Mouse (Mus musculus) myocyte (in vitro differentiated cells): Measurements from ENCODE around the gene Gsto1. TPM values are rescaled to one million over a fixed set of nuclear protein-coding genes. Genes with fewer than 3 reads are reported as not detected.

Source experiments
- H3K27me3 ChIP-seq: one replicate; pipeline ENCODE4 v1.6.1; 2011; ENCODE audit not compliant: control insufficient read depth, insufficient read depth, insufficient read length
- H3K36me3 ChIP-seq: one replicate; pipeline ENCODE4 v1.6.1; 2011; ENCODE audit not compliant: control insufficient read depth, insufficient read depth
- H3K4me2 ChIP-seq: one replicate; pipeline ENCODE4 v1.6.1; 2011; ENCODE audit warnings: low read depth, control low read depth
- H3K4me3 ChIP-seq: one replicate; pipeline ENCODE4 v1.5.1; 2011; ENCODE audit warnings: mild to moderate bottlenecking, control low read depth, moderate library complexity
- H3K79me2 ChIP-seq: one replicate; pipeline ENCODE4 v1.6.1; 2011; ENCODE audit not compliant: control insufficient read depth, insufficient read depth
- H3ac ChIP-seq: one replicate; pipeline ENCODE4 v1.6.1; 2011; ENCODE audit not compliant: control insufficient read depth, insufficient read length
- CEBPB ChIP-seq: IDR thresholded peaks from 2 replicates; pipeline ENCODE4 v1.6.1; 2011; ENCODE audit warnings: mild to moderate bottlenecking, moderate library complexity; ENCODE audit not compliant: poor library complexity, insufficient read depth, severe bottlenecking
- E2F4 ChIP-seq: IDR thresholded peaks from one replicate; pipeline ENCODE4 v1.6.1; 2011; ENCODE audit warnings: mild to moderate bottlenecking, control low read depth, moderate library complexity; ENCODE audit not compliant: insufficient read depth
- MAX ChIP-seq: IDR thresholded peaks from one replicate; pipeline ENCODE4 v1.6.1; 2011; ENCODE audit warnings: low read depth, mild to moderate bottlenecking, control low read depth
- MYOD1 ChIP-seq, 3 experiments: IDR thresholded peaks; one replicate each; pipeline ENCODE4 v1.6.1; 2011; ENCODE audit warnings: control low read depth in 2 of 3, low read depth in 2 of 3, mild to moderate bottlenecking in 2 of 3, moderate library complexity in 1 of 3; ENCODE audit not compliant: insufficient read length in 2 of 3, control insufficient read depth in 1 of 3
- MYOG ChIP-seq, 3 experiments: IDR thresholded peaks; one replicate each; pipeline ENCODE4 v1.6.1; 2011; ENCODE audit warnings: control low read depth in 2 of 3, low read depth in 2 of 3, mild to moderate bottlenecking in 2 of 3; ENCODE audit not compliant: insufficient read length in 2 of 3, control insufficient read depth in 1 of 3, insufficient read depth in 1 of 3
- POLR2A ChIP-seq: IDR thresholded peaks from one replicate; pipeline ENCODE4 v1.6.1; 2011; ENCODE audit warnings: low read depth, mild to moderate bottlenecking, control low read depth, moderate library complexity; ENCODE audit not compliant: insufficient read length
- POLR2AphosphoS2 ChIP-seq: IDR thresholded peaks from one replicate; pipeline ENCODE4 v1.6.1; 2011; ENCODE audit warnings: low read depth, control low read depth; ENCODE audit not compliant: insufficient read length
- REST ChIP-seq: IDR thresholded peaks from one replicate; pipeline ENCODE4 v1.6.1; 2011; ENCODE audit warnings: mild to moderate bottlenecking, control low read depth, moderate library complexity; ENCODE audit not compliant: insufficient read depth, insufficient read length
- SRF ChIP-seq: IDR thresholded peaks from one replicate; pipeline ENCODE4 v1.6.1; 2011; ENCODE audit warnings: low read depth; ENCODE audit not compliant: control insufficient read depth, insufficient read length
- TCF12 ChIP-seq: IDR thresholded peaks from one replicate; pipeline ENCODE4 v1.6.1; 2011; ENCODE audit warnings: mild to moderate bottlenecking, control low read depth; ENCODE audit not compliant: poor library complexity, insufficient read depth, severe bottlenecking
- TCF3 ChIP-seq: IDR thresholded peaks from one replicate; pipeline ENCODE4 v1.6.1; 2011; ENCODE audit warnings: low read depth, control low read depth; ENCODE audit not compliant: insufficient read length
- USF1 ChIP-seq: IDR thresholded peaks from one replicate; pipeline ENCODE4 v1.6.1; 2011; ENCODE audit warnings: low read depth, mild to moderate bottlenecking, control low read depth, moderate library complexity
- polyA plus RNA-seq: library from polyadenylated mRNA; unstranded; fragments of >200 nt; fragmentation: generic; extraction: Trizol; gene quantifications from one replicate; pipeline ENCODE4 v1.2.1, GENCODE M21; 2012; ENCODE audit warnings: missing spikeins

Gene Gsto1
- polyA plus RNA-seq, 1 experiment = 232 TPM

GRCm38 (mm10) chr19:47888037-47888436, 33.3 kb downstream of the Gsto1 start:
- Histone ChIP-seq H3K36me3 (peaks cover 1% of the 10 kb centered on the region), H3K27me3 (no peaks in the 10 kb centered on the region), H3K79me2 (no peaks in the 10 kb centered on the region), H3ac (no peak overlapping the region), H3K4me3 (no peak overlapping the region), H3K4me2 (peak overlapping the region; percentile 27)
- TF ChIP-seq CEBPB = no peak
- no peak for TF ChIP-seq E2F4
- no peak for TF ChIP-seq MYOG (IDR thresholded peaks at IDR 0.05; ENCODE audit: control insufficient read depth in 1 of 3, insufficient read depth in 1 of 3, insufficient read length in 2 of 3, low read depth in 2 of 3)
- no peak for TF ChIP-seq POLR2A
- no peak for TF ChIP-seq TCF3
- no peak for TF ChIP-seq TCF12
- TF ChIP-seq SRF = no peak

- TF ChIP-seq REST = no peak
- peak in 2 of 3 experiments; percentile 21 to 85 for TF ChIP-seq MYOG (IDR thresholded peaks at IDR 0.05; ENCODE audit: control insufficient read depth in 1 of 3, insufficient read depth in 1 of 3, insufficient read length in 2 of 3, low read depth in 2 of 3)
- TF ChIP-seq POLR2A = no peak
- no peak for TF ChIP-seq E2F4
- no peak for TF ChIP-seq SRF
- peak; percentile 56 for TF ChIP-seq TCF12
- no peak for TF ChIP-seq CEBPB
- TF ChIP-seq POLR2AphosphoS2 = peak; percentile 36
- no peak for TF ChIP-seq MAX
- TF ChIP-seq USF1 = no peak
- peak in 2 of 3 experiments; percentile 66 to 83 for TF ChIP-seq MYOD1 (IDR thresholded peaks at IDR 0.05; ENCODE audit: control insufficient read depth in 1 of 3, insufficient read length in 2 of 3, low read depth in 2 of 3)
- no peak for TF ChIP-seq TCF3
- H3K4me3 ChIP-seq = peak overlapping the region; percentile 19
- no peaks in the 10 kb centered on the region for H3K27me3 ChIP-seq
These were observed 35.8 kb downstream of the Gsto1 start for GRCm38 (mm10) chr19:47890489-47891130.

GRCm38 (mm10) chr19:47891562-47892312, 37.0 kb downstream of the Gsto1 start:
- Histone ChIP-seq H3K79me2 (no peaks in the 10 kb centered on the region), H3ac (no peak overlapping the region), H3K27me3 (no peaks in the 10 kb centered on the region), H3K4me2 (peak overlapping the region; percentile 98), H3K4me3 (peak overlapping the region; percentile 19), H3K36me3 (peaks cover 21% of the 10 kb centered on the region)
- TF ChIP-seq POLR2AphosphoS2 (peak; percentile 67), TCF3 (peak; percentile 70), POLR2A (peak; percentile 36), REST (no peak), TCF12 (peak; percentile 73), USF1 (no peak), CEBPB (no peak), E2F4 (no peak), MYOD1 (IDR thresholded peaks at IDR 0.05; ENCODE audit: control insufficient read depth in 1 of 3, insufficient read length in 2 of 3, low read depth in 2 of 3) (peak; percentile 78 to 99 (median 91)), MAX (no peak), SRF (peak; percentile 12), MYOG (IDR thresholded peaks at IDR 0.05; ENCODE audit: control insufficient read depth in 1 of 3, insufficient read depth in 1 of 3, insufficient read length in 2 of 3, low read depth in 2 of 3) (peak; percentile 55 to 88 (median 71))

More at GRCm38 (mm10) chr19:47890489-47891130, 35.8 kb downstream of the Gsto1 start:
- Histone ChIP-seq H3K79me2 (no peaks in the 10 kb centered on the region), H3ac (no peak overlapping the region), H3K4me2 (peak overlapping the region; percentile 98), H3K36me3 (peaks cover 11% of the 10 kb centered on the region)

- no peak for TF ChIP-seq MYOG (IDR thresholded peaks at IDR 0.05; ENCODE audit: control insufficient read depth in 1 of 3, insufficient read depth in 1 of 3, insufficient read length in 2 of 3, low read depth in 2 of 3)
- no peak for TF ChIP-seq POLR2A
- no peak for TF ChIP-seq SRF
- TF ChIP-seq POLR2AphosphoS2 = no peak
- TF ChIP-seq CEBPB = no peak
- no peak for TF ChIP-seq E2F4
- no peak for TF ChIP-seq TCF3
- TF ChIP-seq MAX = no peak
- no peak for TF ChIP-seq REST
- no peak for TF ChIP-seq USF1
- TF ChIP-seq MYOD1 (IDR thresholded peaks at IDR 0.05; ENCODE audit: control insufficient read depth in 1 of 3, insufficient read length in 2 of 3, low read depth in 2 of 3) = no peak
- no peak for TF ChIP-seq TCF12
- peaks cover 31% of the 10 kb centered on the region for H3K36me3 ChIP-seq
- H3K4me2 ChIP-seq = no peak overlapping the region
These were observed 38.3 kb downstream of the Gsto1 start for GRCm38 (mm10) chr19:47893092-47893491.

More at GRCm38 (mm10) chr19:47893092-47893491, 38.3 kb downstream of the Gsto1 start:
- Histone ChIP-seq H3K27me3 (no peaks in the 10 kb centered on the region), H3ac (no peak overlapping the region), H3K79me2 (peaks cover 3% of the 10 kb centered on the region), H3K4me3 (no peak overlapping the region)
